Mouse (Mus musculus) MEL (cell line): ENCODE measurements around the gene Ltc4s. TPM values are rescaled to one million over a fixed set of nuclear protein-coding genes. Genes with fewer than 3 reads are reported as not detected.

ENCODE experiments used
- DNase-seq: peaks from one replicate; pipeline ENCODE4 v3.0.0; 2011; ENCODE audit warnings: low read depth, low spot score
- H3K27ac ChIP-seq: 2 replicates; pipeline ENCODE4 v1.5.1; 2012; ENCODE audit warnings: low read depth, mild to moderate bottlenecking, control low read depth, low read length, moderate library complexity; ENCODE audit not compliant: control insufficient read depth
- H3K27me3 ChIP-seq, 2 experiments: fragments of 150-350 bp in 1 of 2; sonication (generic) in 1 of 2; 2 replicates each; pipeline ENCODE4 v1.6.1; 2012; ENCODE audit warnings: low read length in 2 of 2, mild to moderate bottlenecking in 2 of 2, improper control_type of control experiment in 1 of 2, moderate library complexity in 1 of 2; ENCODE audit not compliant: insufficient read depth in 2 of 2, control insufficient read depth in 1 of 2
- H3K36me3 ChIP-seq, 2 experiments: 2 replicates each; pipeline ENCODE4 v1.6.1; 2012 to 2014; ENCODE audit warnings: low read length in 2 of 2, improper control_type of control experiment in 1 of 2, inconsistent platforms in 1 of 2, mild to moderate bottlenecking in 1 of 2; ENCODE audit not compliant: insufficient read depth in 2 of 2, control insufficient read depth in 1 of 2
- H3K4me1 ChIP-seq, 2 experiments: fragments of 150-350 bp in 1 of 2; sonication (generic) in 1 of 2; 2 replicates each; pipeline ENCODE4 v1.6.1; 2012; ENCODE audit warnings: low read length in 2 of 2, improper control_type of control experiment in 1 of 2, mild to moderate bottlenecking in 1 of 2; ENCODE audit not compliant: insufficient read depth in 2 of 2, control insufficient read depth in 1 of 2
- H3K4me3 ChIP-seq, 2 experiments: fragments of 150-350 bp in 1 of 2; sonication (generic) in 1 of 2; 2 replicates each; pipeline ENCODE4 v1.5.1; 2012; ENCODE audit warnings: low read depth in 2 of 2, low read length in 2 of 2, mild to moderate bottlenecking in 2 of 2, moderate library complexity in 2 of 2, control low read depth in 1 of 2, improper control_type of control experiment in 1 of 2; ENCODE audit not compliant: control insufficient read depth in 1 of 2, insufficient read depth in 1 of 2
- H3K79me2 ChIP-seq: 2 replicates; pipeline ENCODE4 v1.6.1; 2012; ENCODE audit warnings: mild to moderate bottlenecking, low read length, moderate library complexity; ENCODE audit not compliant: control insufficient read depth, poor library complexity, insufficient read depth
- H3K9ac ChIP-seq: 2 replicates; pipeline ENCODE4 v1.6.1; 2012; ENCODE audit warnings: low read depth, mild to moderate bottlenecking, control low read depth, low read length, moderate library complexity; ENCODE audit not compliant: control insufficient read depth, poor library complexity, severe bottlenecking
- H3K9me3 ChIP-seq: fragments of 150-350 bp; sonication (generic); replicated peaks from 2 replicates; pipeline ENCODE4 v1.6.1; 2012; ENCODE audit warnings: mild to moderate bottlenecking, low read length, improper control_type of control experiment, moderate library complexity; ENCODE audit not compliant: insufficient read depth
- BHLHE40 ChIP-seq: IDR thresholded peaks from 2 replicates; pipeline ENCODE4 v1.6.1; 2012; ENCODE audit warnings: low read depth, mild to moderate bottlenecking, inconsistent platforms, low read length, improper control_type of control experiment, borderline replicate concordance
- CHD1 ChIP-seq: IDR thresholded peaks from 2 replicates; pipeline ENCODE4 v1.6.1; 2012; ENCODE audit warnings: low read depth, mild to moderate bottlenecking, inconsistent platforms, low read length, improper control_type of control experiment
- CTCF ChIP-seq, 3 experiments: IDR thresholded peaks in 2 of 3; conservative IDR thresholded peaks in 1 of 3; 2 replicates each; pipeline ENCODE4 v1.5.1; 2011 to 2012; ENCODE audit warnings: low read length in 3 of 3, low read depth in 2 of 3, mild to moderate bottlenecking in 2 of 3, improper control_type of control experiment in 1 of 3, inconsistent platforms in 1 of 3, mixed read lengths in 1 of 3, moderate library complexity in 1 of 3; ENCODE audit not compliant: control insufficient read depth in 1 of 3, insufficient read depth in 1 of 3, poor library complexity in 1 of 3, severe bottlenecking in 1 of 3
- ELF1 ChIP-seq: IDR thresholded peaks from 2 replicates; pipeline ENCODE4 v1.6.1; 2014; ENCODE audit warnings: low read depth, mild to moderate bottlenecking, inconsistent platforms, low read length, improper control_type of control experiment, moderate library complexity
- EP300 ChIP-seq, 2 experiments: IDR thresholded peaks; 2 replicates each; pipeline ENCODE4 v1.6.1; 2011; ENCODE audit warnings: improper control_type of control experiment in 2 of 2, low read length in 2 of 2, low read depth in 1 of 2, mild to moderate bottlenecking in 1 of 2
- ETS1 ChIP-seq: IDR thresholded peaks from 2 replicates; pipeline ENCODE4 v1.6.1; 2012; ENCODE audit warnings: low read depth, mild to moderate bottlenecking, inconsistent platforms, low read length, improper control_type of control experiment, moderate library complexity
- GABPA ChIP-seq: IDR thresholded peaks from 2 replicates; pipeline ENCODE4 v1.6.1; 2012; ENCODE audit warnings: low read depth, mild to moderate bottlenecking, inconsistent platforms, low read length, improper control_type of control experiment, moderate library complexity
- GATA1 ChIP-seq: IDR thresholded peaks from 2 replicates; pipeline ENCODE4 v1.6.1; 2011; ENCODE audit warnings: low read depth, low read length, improper control_type of control experiment
- MAX ChIP-seq: IDR thresholded peaks from 2 replicates; pipeline ENCODE4 v1.6.1; 2011; ENCODE audit warnings: low read length, improper control_type of control experiment
- MXI1 ChIP-seq: IDR thresholded peaks from 2 replicates; pipeline ENCODE4 v1.6.1; 2011; ENCODE audit warnings: mild to moderate bottlenecking, low read depth, low read length, improper control_type of control experiment
- MYB ChIP-seq: IDR thresholded peaks from 2 replicates; pipeline ENCODE4 v1.6.1; 2011; ENCODE audit warnings: mild to moderate bottlenecking, low read depth, low read length, improper control_type of control experiment
- NRF1 ChIP-seq: IDR thresholded peaks from 2 replicates; pipeline ENCODE4 v1.6.1; 2014; ENCODE audit warnings: low read depth, mild to moderate bottlenecking, inconsistent platforms, low read length, improper control_type of control experiment, moderate library complexity; ENCODE audit not compliant: poor library complexity, insufficient read depth, severe bottlenecking
- POLR2A ChIP-seq, 2 experiments: IDR thresholded peaks; 2 replicates each; pipeline ENCODE4 v1.6.1; 2011 to 2012; ENCODE audit warnings: low read length in 2 of 2, mild to moderate bottlenecking in 2 of 2, control low read depth in 1 of 2, improper control_type of control experiment in 1 of 2, low read depth in 1 of 2, moderate library complexity in 1 of 2; ENCODE audit not compliant: control insufficient read depth in 1 of 2, insufficient read depth in 1 of 2, poor library complexity in 1 of 2
- POLR2AphosphoS2 ChIP-seq: IDR thresholded peaks from 2 replicates; pipeline ENCODE4 v1.6.1; 2011; ENCODE audit warnings: low read length, improper control_type of control experiment
- POLR2AphosphoS5 ChIP-seq: IDR thresholded peaks from 2 replicates; pipeline ENCODE4 v1.6.1; 2012; ENCODE audit warnings: low read depth, borderline replicate concordance, mild to moderate bottlenecking, inconsistent platforms, low read length, moderate library complexity, mixed read lengths
- RCOR1 ChIP-seq: IDR thresholded peaks from 2 replicates; pipeline ENCODE4 v1.6.1; 2012; ENCODE audit warnings: low read depth, mild to moderate bottlenecking, inconsistent platforms, low read length, improper control_type of control experiment
- SMC3 ChIP-seq: IDR thresholded peaks from 2 replicates; pipeline ENCODE4 v1.6.1; 2011; ENCODE audit warnings: low read depth, low read length, improper control_type of control experiment
- TCF12 ChIP-seq: IDR thresholded peaks from 2 replicates; pipeline ENCODE4 v1.6.1; 2014; ENCODE audit warnings: low read depth, mild to moderate bottlenecking, inconsistent platforms, low read length, improper control_type of control experiment, moderate library complexity
- UBTF ChIP-seq: IDR thresholded peaks from 2 replicates; pipeline ENCODE4 v1.6.1; 2012; ENCODE audit warnings: low read depth, mild to moderate bottlenecking, inconsistent platforms, low read length, improper control_type of control experiment, moderate library complexity, borderline replicate concordance; ENCODE audit not compliant: insufficient read depth
- USF1 ChIP-seq: IDR thresholded peaks from 2 replicates; pipeline ENCODE4 v1.6.1; 2014; ENCODE audit warnings: low read depth, mild to moderate bottlenecking, inconsistent platforms, low read length, improper control_type of control experiment, moderate library complexity
- USF2 ChIP-seq, 2 experiments: IDR thresholded peaks; 2 replicates each; pipeline ENCODE4 v1.6.1; 2011 to 2012; ENCODE audit warnings: improper control_type of control experiment in 2 of 2, low read length in 2 of 2, borderline replicate concordance in 1 of 2, inconsistent platforms in 1 of 2, low read depth in 1 of 2, mild to moderate bottlenecking in 1 of 2; ENCODE audit not compliant: insufficient read depth in 1 of 2
- ZMIZ1 ChIP-seq: IDR thresholded peaks from 2 replicates; pipeline ENCODE4 v1.6.1; 2012; ENCODE audit warnings: low read depth, mild to moderate bottlenecking, inconsistent platforms, low read length, improper control_type of control experiment, moderate library complexity
- ZNF384 ChIP-seq: IDR thresholded peaks from 2 replicates; pipeline ENCODE4 v1.6.1; 2012; ENCODE audit warnings: low read depth, mild to moderate bottlenecking, inconsistent platforms, low read length, improper control_type of control experiment
- polyA plus RNA-seq, 2 experiments: library from polyadenylated mRNA; stranded (reverse) in 1 of 2; unstranded in 1 of 2; fragments of >175 nt in 1 of 2; fragments of >200 nt in 1 of 2; gene quantifications; 2 replicates each; pipeline versions ENCODE4 v1.2.1 to v1.2.4; 2012; ENCODE audit warnings: low replicate concordance in 2 of 2, low read depth in 1 of 2; ENCODE audit not compliant: insufficient read length in 2 of 2, insufficient read depth in 1 of 2, missing spikeins in 1 of 2
- total RNA-seq: library from RNA; depleted of rRNA; stranded (reverse); fragments of 300-350 nt; gene quantifications from 2 replicates; pipeline ENCODE4 v1.2.3, GENCODE M21; 2012

Ltc4s gene
- total and polyA plus RNA-seq, 3 experiments = 3.1 to 3.4 TPM; not detected in 1

- Histone ChIP-seq H3K27ac (no peak overlapping the region), H3K4me1 (no peaks in the 10 kb centered on the region; a peak in 1 of 4 replicates), H3K79me2 (no peaks in the 10 kb centered on the region), H3K4me3 (no peak overlapping the region), H3K36me3 (peaks cover 0 to 25% of the 10 kb centered on the region in 2 experiments; a peak in 3 of 4 replicates), H3K9me3 (no peaks in the 10 kb centered on the region), H3K9ac (no peak overlapping the region), H3K27me3 (no peaks in the 10 kb centered on the region)
- no peak for TF ChIP-seq UBTF
- TF ChIP-seq POLR2AphosphoS5 = no peak
- TF ChIP-seq ZNF384 = peak; percentile 57
- TF ChIP-seq ZMIZ1 = 0 out of 2 replicates have a peak, but pooled peaks have one; percentile 55
- TF ChIP-seq POLR2AphosphoS2 = no peak
- no peak for TF ChIP-seq GABPA
- no peak for DNase-seq
These were observed 40.1 kb downstream of the Ltc4s start for GRCm38 (mm10) chr11:50198219-50198846.

- no peaks in the 10 kb centered on the region; a peak in 1 of 4 replicates for H3K4me1 ChIP-seq
- H3K9me3 ChIP-seq = no peaks in the 10 kb centered on the region
- no peak overlapping the region for H3K9ac ChIP-seq
- peaks cover 0 to 25% of the 10 kb centered on the region in 2 experiments; a peak in 3 of 4 replicates for H3K36me3 ChIP-seq
- no peak overlapping the region for H3K27ac ChIP-seq
- no peaks in the 10 kb centered on the region for H3K27me3 ChIP-seq
- no peaks in the 10 kb centered on the region for H3K79me2 ChIP-seq
- DNase-seq = no peak
- H3K4me3 ChIP-seq = no peak overlapping the region
- TF ChIP-seq ETS1 (no peak), MAX (no peak), MYB (no peak), MXI1 (no peak), GABPA (no peak), USF1 (no peak), USF2 (IDR thresholded peaks at IDR 0.05; ENCODE audit: borderline replicate concordance in 1 of 2, insufficient read depth in 1 of 2, low read depth in 1 of 2, low read length in 2 of 2) (no peak), NRF1 (no peak), POLR2A (IDR thresholded peaks at IDR 0.05; ENCODE audit: control insufficient read depth in 1 of 2, insufficient read depth in 1 of 2, low read depth in 1 of 2, low read length in 2 of 2, poor library complexity in 1 of 2) (no peak), BHLHE40 (no peak), CTCF (IDR thresholded peaks at IDR 0.05 in 2 of 3, conservative IDR thresholded peaks at IDR 0.05 in 1 of 3; ENCODE audit: control insufficient read depth in 1 of 3, insufficient read depth in 1 of 3, low read depth in 2 of 3, low read length in 3 of 3, poor library complexity in 1 of 3, severe bottlenecking in 1 of 3) (no peak), CHD1 (no peak), EP300 (IDR thresholded peaks at IDR 0.05; ENCODE audit: low read depth in 1 of 2, low read length in 2 of 2) (no peak), ZMIZ1 (no peak), TCF12 (no peak), RCOR1 (no peak), GATA1 (no peak), SMC3 (no peak), ELF1 (no peak)
These were observed 40.9 kb downstream of the Ltc4s start for GRCm38 (mm10) chr11:50197500-50197899.
